Mouse (Mus musculus) thymus, adult 2 months (tissue): Measurements from ENCODE around the gene Prr7.

ENCODE experiments used
- CTCF ChIP-seq: fragments of 200-500 bp; IDR thresholded peaks from 2 replicates; pipeline ENCODE4 v1.5.1; 2012; ENCODE audit warnings: mild to moderate bottlenecking, control low read depth, low read length, moderate library complexity, borderline replicate concordance; ENCODE audit not compliant: control insufficient read depth, poor library complexity, insufficient read depth; ENCODE audit errors: extremely low read depth
- POLR2A ChIP-seq: fragments of 200-500 bp; IDR thresholded peaks from 2 replicates; pipeline ENCODE4 v1.6.1; 2012; ENCODE audit warnings: mild to moderate bottlenecking, low read length, control low read depth, moderate library complexity; ENCODE audit not compliant: control insufficient read depth, poor library complexity, insufficient read depth; ENCODE audit errors: extremely low read depth

DNA sequence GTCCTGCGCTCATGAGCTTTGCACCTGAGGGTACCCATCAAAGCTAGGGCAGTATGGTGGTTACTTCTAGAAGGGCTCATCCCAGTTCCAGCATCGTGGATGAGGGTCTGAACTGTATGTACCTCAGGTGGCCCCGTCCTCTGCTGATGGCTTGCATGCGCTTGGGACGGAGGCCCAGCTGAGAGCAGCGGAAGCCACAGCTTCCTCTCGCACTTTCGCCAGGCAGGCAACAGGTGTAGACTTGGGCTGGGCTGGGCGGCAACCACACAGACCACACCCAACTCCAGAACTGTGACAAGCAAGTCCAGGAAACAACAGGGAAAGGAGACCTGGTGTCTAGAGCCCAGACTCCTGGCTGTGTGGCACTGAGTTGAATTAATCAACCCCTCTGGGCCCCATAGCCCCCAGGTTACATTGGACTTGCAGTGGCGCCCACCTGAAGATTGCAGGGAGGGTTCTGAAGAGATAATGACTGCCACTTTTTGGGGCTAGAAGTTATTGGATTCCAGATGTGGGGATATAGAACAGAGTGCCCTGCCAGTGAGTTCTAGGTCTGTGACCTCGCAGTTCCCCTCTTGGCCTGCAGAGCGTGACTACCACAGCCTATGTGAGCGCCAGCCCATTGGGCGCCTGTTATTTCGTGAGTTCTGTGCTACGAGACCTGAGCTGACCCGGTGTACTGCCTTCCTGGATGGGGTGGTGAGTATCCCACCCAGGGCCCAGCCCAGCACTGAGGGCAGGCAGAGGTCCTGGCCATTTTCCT lies 14.2 kb upstream of the Prr7 start:
- TF ChIP-seq CTCF (no peak), POLR2A (no peak)
